Mouse (Mus musculus) embryo, embryonic 11 days (tissue): ENCODE measurements around the gene Ankrd40.

Source experiments
- DNase-seq: peaks from one replicate; pipeline ENCODE4 v3.0.0-alpha.2; 2015

The Ankrd40 gene

DNA sequence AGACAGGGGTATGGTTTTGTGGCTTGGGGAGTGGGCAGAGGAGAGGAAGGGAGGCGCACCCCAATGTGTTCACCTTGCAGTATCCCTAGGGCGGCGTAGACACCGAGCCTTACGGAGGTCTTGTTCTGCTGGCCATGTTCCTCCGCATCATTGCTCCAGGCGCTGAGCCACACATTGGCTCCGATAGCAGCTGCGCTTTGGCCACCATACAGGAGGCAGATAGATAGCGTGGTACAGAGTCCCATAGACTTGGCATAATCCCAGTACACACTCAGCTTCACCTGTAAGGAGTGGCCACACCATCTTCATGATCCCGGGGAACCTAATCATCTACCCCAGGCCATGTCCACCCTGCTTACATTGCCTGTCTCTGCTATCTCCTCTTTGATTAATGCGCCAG is 31.4 kb downstream of the Ankrd40 start:
- DNase-seq: no peak

DNA sequence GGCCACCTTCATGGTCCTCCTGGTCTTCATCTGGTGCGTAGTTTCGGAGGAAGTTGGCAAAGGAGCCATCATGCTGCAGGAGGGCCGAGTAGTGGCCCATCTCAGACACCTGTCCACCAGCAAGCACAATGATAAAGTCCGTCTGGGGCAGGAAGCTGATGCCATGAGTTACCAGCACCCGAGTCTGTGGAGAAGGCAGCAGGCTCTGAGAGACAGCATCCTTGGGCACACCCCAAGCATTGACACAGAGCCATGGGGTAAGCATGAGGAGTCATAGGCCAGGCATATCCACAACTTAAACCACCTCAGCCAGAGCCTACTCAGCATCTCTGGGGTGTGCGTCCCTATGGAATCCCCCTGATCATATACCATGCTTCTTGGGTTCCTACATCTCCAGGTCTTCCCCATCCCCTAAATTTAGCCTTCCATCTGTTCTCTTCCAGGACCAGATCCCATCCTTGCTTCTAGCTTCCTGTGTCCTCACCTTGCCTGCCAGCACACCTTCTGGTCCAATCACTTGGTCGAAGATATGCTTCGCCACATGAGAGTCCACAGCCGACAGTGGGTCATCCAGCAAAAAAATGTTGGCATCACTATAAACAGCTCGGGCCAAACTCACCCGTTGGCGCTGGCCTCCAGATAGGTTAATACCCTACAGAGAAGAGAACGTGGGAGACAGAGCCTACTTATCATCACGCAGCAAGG is 33.5 kb downstream of the Ankrd40 start:
- no peak for DNase-seq

DNA sequence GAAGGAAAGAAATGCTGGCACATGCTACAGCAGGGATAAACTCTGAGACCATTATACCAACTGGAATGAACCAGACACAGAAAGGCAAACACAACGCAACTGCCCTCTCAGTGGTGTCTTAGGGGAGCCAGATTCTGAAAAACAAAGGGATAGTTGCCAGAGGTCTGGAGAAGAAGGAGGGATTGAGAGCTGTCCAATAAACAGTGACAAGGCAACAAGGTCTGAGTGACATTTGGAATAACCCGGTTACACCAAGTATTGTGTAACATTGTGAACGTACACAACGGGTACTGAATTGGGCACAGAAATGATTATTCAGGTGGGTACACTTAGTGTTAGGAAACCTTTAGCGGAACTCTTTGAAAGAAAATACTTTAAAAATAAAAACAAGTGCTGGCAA is 34.3 kb downstream of the Ankrd40 start:
- no peak for DNase-seq

GRCm38 (mm10) chr11:94363690-94364089 is 35.9 kb downstream of the Ankrd40 start:
- no peak for DNase-seq

GRCm38 (mm10) chr11:94365340-94365739 is 37.5 kb downstream of the Ankrd40 start:
- no peak for DNase-seq

DNA sequence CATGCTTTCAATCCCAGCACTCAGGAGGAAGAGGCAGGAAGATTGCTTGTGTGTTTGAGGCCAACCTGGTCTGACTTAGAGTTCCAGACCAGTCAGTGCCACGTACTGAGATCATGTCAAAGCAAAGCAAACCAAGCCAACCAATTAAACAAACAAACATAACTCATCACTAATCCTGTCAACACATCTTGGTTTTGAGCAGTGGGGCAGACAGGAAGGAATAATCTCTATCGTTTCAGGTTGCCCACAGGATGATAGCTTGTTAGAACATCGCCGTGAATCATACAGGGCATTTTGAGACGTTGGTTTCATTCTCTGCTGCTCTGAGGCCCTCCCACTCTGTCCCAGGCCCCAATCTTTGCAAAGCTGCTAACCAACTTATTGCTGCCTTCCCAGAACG is 42.2 kb downstream of the Ankrd40 start:
- DNase-seq: no peak

DNA sequence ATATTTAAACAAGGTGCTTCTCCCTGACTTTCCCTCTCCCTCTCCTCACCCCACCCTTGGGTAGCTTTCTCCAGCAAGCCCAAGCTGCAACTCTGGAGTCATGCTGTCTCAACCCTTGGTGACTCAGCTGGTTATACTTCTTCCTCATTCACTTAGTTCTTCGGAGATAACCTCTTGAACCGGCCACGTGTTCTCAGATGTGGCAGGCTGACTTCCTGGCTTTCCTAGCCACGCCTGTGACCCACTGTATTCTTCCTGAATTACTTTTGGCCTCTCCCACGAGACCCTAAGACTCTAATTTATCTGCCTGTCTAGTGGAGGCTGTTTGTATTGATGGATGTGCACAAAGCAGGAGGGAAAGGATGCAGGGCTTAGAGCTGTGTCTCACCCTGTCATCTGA is 43.0 kb downstream of the Ankrd40 start:
- peak; percentile 15 for DNase-seq

GRCm38 (mm10) chr11:94374276-94374948 is 46.6 kb downstream of the Ankrd40 start:
- no peak for DNase-seq

DNA sequence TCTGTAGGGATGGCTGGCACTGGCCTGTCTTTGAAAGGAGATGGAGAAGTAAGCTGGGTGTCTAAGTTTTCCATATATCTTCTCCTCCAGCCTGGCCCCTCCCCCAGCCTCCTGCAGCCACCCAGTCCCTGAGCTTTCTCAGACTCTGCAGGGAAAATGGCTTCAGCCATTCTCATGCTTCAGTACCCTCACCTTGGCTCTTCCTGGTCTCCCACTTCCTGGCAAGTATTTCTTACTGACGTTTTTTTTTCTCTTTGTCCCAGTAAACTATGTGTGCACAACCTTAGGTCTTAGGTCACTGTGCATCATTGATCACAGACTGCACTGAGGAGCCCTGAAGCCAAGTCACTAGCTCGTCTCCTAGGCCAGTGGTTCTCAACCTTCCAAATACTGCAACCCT is 51.3 kb downstream of the Ankrd40 start:
- DNase-seq: no peak

- no peak for DNase-seq
Measured at GRCm38 (mm10) chr11:94379736-94380135, 51.9 kb downstream of the Ankrd40 start.

GRCm38 (mm10) chr11:94385977-94386771 is 58.4 kb downstream of the Ankrd40 start:
- DNase-seq: peak; percentile 67

- no peak for DNase-seq
Measured at GRCm38 (mm10) chr11:94387756-94388155, 60.0 kb downstream of the Ankrd40 start.

- DNase-seq: no peak
Measured at GRCm38 (mm10) chr11:94389021-94389420, 61.2 kb downstream of the Ankrd40 start.

GRCm38 (mm10) chr11:94389724-94390396 is 62.1 kb downstream of the Ankrd40 start:
- DNase-seq: no peak

- DNase-seq: no peak
Measured at GRCm38 (mm10) chr11:94390825-94391224, 63.0 kb downstream of the Ankrd40 start.
